Mouse (Mus musculus) intestine, embryonic 14.5 days (tissue): ENCODE measurements around the gene Clip4. TPM values are rescaled to one million over a fixed set of nuclear protein-coding genes. Genes with fewer than 3 reads are reported as not detected.

Source experiments
- ATAC-seq: fragments of 200-750 bp; cut with Nextera tagmentation; replicated peaks from 2 replicates; pipeline ENCODE4 v1.8.0; 2017; ENCODE audit warnings: low read depth, moderate number of reproducible peaks, moderate TSS enrichment, moderate library complexity; ENCODE audit not compliant: low FRiP score, low TSS enrichment
- DNase-seq: peaks from one replicate; pipeline ENCODE4 v3.0.0-alpha.2; 2018; ENCODE audit warnings: low spot score
- H3K27ac ChIP-seq: fragments of 300-500 bp; sonication (generic); 2 replicates; pipeline ENCODE4 v1.5.1; 2014; ENCODE audit warnings: low read depth, mild to moderate bottlenecking, control low read depth
- H3K27me3 ChIP-seq: fragments of 300-500 bp; sonication (generic); replicated peaks from 2 replicates; pipeline ENCODE4 v1.6.1; 2014; ENCODE audit warnings: low read length, control low read depth; ENCODE audit not compliant: control insufficient read depth, insufficient read depth
- H3K36me3 ChIP-seq: fragments of 300-500 bp; sonication (generic); 2 replicates; pipeline ENCODE4 v1.6.1; 2014; ENCODE audit warnings: low read length, control low read depth; ENCODE audit not compliant: control insufficient read depth, insufficient read depth
- H3K4me1 ChIP-seq: fragments of 300-500 bp; sonication (generic); replicated peaks from 2 replicates; pipeline ENCODE4 v1.6.1; 2014; ENCODE audit warnings: low read length, control low read depth, mixed read lengths; ENCODE audit not compliant: control insufficient read depth, insufficient read depth
- H3K4me2 ChIP-seq: fragments of 300-500 bp; sonication (generic); 2 replicates; pipeline ENCODE4 v1.6.1; 2014; ENCODE audit warnings: low read length
- H3K4me3 ChIP-seq: fragments of 300-500 bp; sonication (generic); 2 replicates; pipeline ENCODE4 v1.5.1; 2014; ENCODE audit warnings: low read depth, low read length, control low read depth, mixed read lengths
- H3K9ac ChIP-seq: fragments of 300-500 bp; sonication (generic); 2 replicates; pipeline ENCODE4 v1.6.1; 2014; ENCODE audit warnings: mild to moderate bottlenecking, low read length
- H3K9me3 ChIP-seq: fragments of 300-500 bp; sonication (generic); 2 replicates; pipeline ENCODE4 v1.6.1; 2016; ENCODE audit warnings: low read length, control low read depth; ENCODE audit not compliant: control insufficient read depth
- WGBS: fragments of 180-500 bp; shearing (Covaris S2); extraction: QIAGEN DNeasy Blood & Tissue Kit; methylation state at CpG from one replicate; pipeline ENCODE4 v1.1.7; 2014; 5-methylcytosine and 5-hydroxymethylcytosine counted together
- polyA plus RNA-seq: library from polyadenylated mRNA; unstranded; fragments of >200 nt; fragmentation: Nextera tagmentation; extraction: Ambion mirVana; gene quantifications from 2 replicates; pipeline ENCODE4 v1.2.1, GENCODE M21; 2014

Gene Clip4
- polyA plus RNA-seq, 1 experiment from 2014 or later: 5.1 TPM

- ATAC-seq: no peak
- Histone ChIP-seq H3K4me3 (no peak overlapping the region), H3K9ac (no peak overlapping the region), H3K27me3 (no peaks in the 10 kb centered on the region), H3K4me1 (no peaks in the 10 kb centered on the region), H3K4me2 (no peak overlapping the region), H3K36me3 (no peaks in the 10 kb centered on the region), H3K27ac (no peak overlapping the region), H3K9me3 (no peaks in the 10 kb centered on the region)
- no peak for DNase-seq
- 72% methylated on average over 9 of the region's 9 CpGs for WGBS
Observed at GRCm38 (mm10) chr17:71749616-71750168, 18.6 kb upstream of the Clip4 start.

GRCm38 (mm10) chr17:71752831-71753230 lies 15.4 kb upstream of the Clip4 start, which contains the start of gene Pcare:
Pcare (minus strand) TSS chr17:71752894.
- 75% methylated on average over 10 of the region's 10 CpGs for WGBS
- no peak within 1 kb of the TSS for H3K4me2 ChIP-seq
- H3K9ac ChIP-seq: no peak within 1 kb of the TSS
- H3K4me1 ChIP-seq: no peaks in the 10 kb centered on the region
- H3K27me3 ChIP-seq: no peaks in the 10 kb centered on the region
- DNase-seq (no peak), ATAC-seq (no peak)
- H3K4me3 ChIP-seq: no peak within 1 kb of the TSS
- no peaks in the 10 kb centered on the region for H3K9me3 ChIP-seq
- no peak within 1 kb of the TSS for H3K27ac ChIP-seq
- no peaks in the 10 kb centered on the region for H3K36me3 ChIP-seq

GRCm38 (mm10) chr17:71760536-71760935 lies 7.7 kb upstream of the Clip4 start:
- Histone ChIP-seq H3K4me1 (no peaks in the 10 kb centered on the region), H3K4me3 (no peak overlapping the region), H3K9ac (no peak overlapping the region), H3K27ac (no peak overlapping the region), H3K4me2 (no peak overlapping the region), H3K27me3 (no peaks in the 10 kb centered on the region), H3K36me3 (no peaks in the 10 kb centered on the region), H3K9me3 (no peaks in the 10 kb centered on the region)
- WGBS: 89% methylated on average over 7 of the region's 7 CpGs
- DNase-seq: no peak
- ATAC-seq: no peak

GRCm38 (mm10) chr17:71769564-71769963 lies 1.3 kb downstream of the Clip4 start:
- H3K9me3 ChIP-seq: no peaks in the 10 kb centered on the region
- no peak overlapping the region for H3K4me2 ChIP-seq
- H3K27ac ChIP-seq: no peak overlapping the region
- 57% methylated on average over 6 of the region's 6 CpGs for WGBS
- H3K9ac ChIP-seq: no peak overlapping the region
- DNase-seq (no peak), ATAC-seq (no peak)
- no peak overlapping the region for H3K4me3 ChIP-seq
- H3K27me3 ChIP-seq: no peaks in the 10 kb centered on the region
- H3K36me3 ChIP-seq: no peaks in the 10 kb centered on the region
- H3K4me1 ChIP-seq: no peaks in the 10 kb centered on the region

DNA sequence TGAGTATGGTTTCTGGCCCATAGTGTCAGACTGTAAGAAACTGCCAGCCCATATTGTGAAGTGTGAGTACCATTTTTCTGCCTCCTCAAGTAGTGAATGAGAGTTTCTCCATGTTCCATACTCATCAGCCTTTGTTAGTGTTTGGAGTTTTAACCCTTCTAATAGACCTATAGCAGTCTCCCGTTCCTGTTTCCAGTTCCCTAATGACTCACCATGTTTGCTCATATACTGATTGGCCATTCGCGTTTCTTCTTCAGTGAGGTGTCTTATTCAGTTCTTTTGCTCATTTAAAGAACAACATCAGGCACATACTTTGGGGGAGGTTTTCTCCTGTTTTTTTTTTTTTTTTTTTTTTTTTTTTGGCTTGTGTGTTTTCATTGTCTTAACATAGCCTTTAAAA lies 2.4 kb downstream of the Clip4 start:
- H3K9ac ChIP-seq: no peak overlapping the region
- H3K4me1 ChIP-seq: no peaks in the 10 kb centered on the region
- no peak overlapping the region for H3K4me2 ChIP-seq
- H3K27me3 ChIP-seq: no peaks in the 10 kb centered on the region
- no peak for DNase-seq
- no peaks in the 10 kb centered on the region for H3K36me3 ChIP-seq
- no peak overlapping the region for H3K27ac ChIP-seq
- ATAC-seq: no peak
- 89% methylated on average over 3 of the region's 3 CpGs for WGBS
- no peaks in the 10 kb centered on the region for H3K9me3 ChIP-seq
- H3K4me3 ChIP-seq: no peak overlapping the region

GRCm38 (mm10) chr17:71774173-71774572 lies 5.9 kb downstream of the Clip4 start:
- Histone ChIP-seq H3K4me1 (no peaks in the 10 kb centered on the region), H3K4me3 (no peak overlapping the region), H3K4me2 (no peak overlapping the region), H3K9ac (no peak overlapping the region), H3K9me3 (0 out of 2 replicates have a peak, but pooled peaks cover 9% of the 10 kb centered on the region), H3K36me3 (no peaks in the 10 kb centered on the region), H3K27me3 (no peaks in the 10 kb centered on the region), H3K27ac (no peak overlapping the region)
- 76% methylated on average over 4 of the region's 4 CpGs for WGBS
- DNase-seq (no peak), ATAC-seq (no peak)

- no peak for ATAC-seq
- Histone ChIP-seq H3K4me3 (no peak overlapping the region), H3K27ac (no peak overlapping the region), H3K27me3 (0 out of 2 replicates have a peak, but pooled peaks cover under 1% of the 10 kb centered on the region), H3K4me1 (no peaks in the 10 kb centered on the region), H3K9ac (no peak overlapping the region), H3K4me2 (no peak overlapping the region), H3K9me3 (0 out of 2 replicates have a peak, but pooled peaks cover 9% of the 10 kb centered on the region), H3K36me3 (no peaks in the 10 kb centered on the region)
- DNase-seq: no peak
- WGBS: 79% methylated on average over 4 of the region's 4 CpGs
Observed at GRCm38 (mm10) chr17:71775279-71775678, 7.0 kb downstream of the Clip4 start.

DNA sequence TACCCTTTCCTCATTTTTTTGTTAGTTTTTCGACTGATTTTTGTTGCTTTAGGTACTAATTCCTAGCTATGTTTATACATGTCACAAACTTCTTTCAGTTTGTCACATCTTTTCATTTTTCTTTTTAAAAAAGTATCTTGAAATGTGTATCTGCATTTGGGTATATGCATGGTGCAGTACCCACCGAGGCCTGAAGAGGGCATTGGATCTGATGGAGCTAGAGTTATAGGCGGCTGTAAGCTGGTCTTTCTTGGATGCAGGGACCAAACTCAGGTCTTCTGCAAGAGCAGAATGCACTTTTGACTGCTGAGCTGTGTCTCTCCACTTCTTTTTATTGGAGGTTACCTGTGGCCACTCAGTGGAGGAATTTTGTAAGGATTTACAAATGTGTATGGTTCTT lies 10.4 kb downstream of the Clip4 start:
- Histone ChIP-seq H3K9ac (no peak overlapping the region), H3K9me3 (0 out of 2 replicates have a peak, but pooled peaks cover 9% of the 10 kb centered on the region), H3K36me3 (no peaks in the 10 kb centered on the region), H3K4me1 (peaks cover 9% of the 10 kb centered on the region), H3K4me2 (no peak overlapping the region), H3K27ac (no peak overlapping the region), H3K4me3 (no peak overlapping the region), H3K27me3 (peaks cover 26% of the 10 kb centered on the region; the same call in 1 of the 2 replicates)
- no peak for ATAC-seq
- no peak for DNase-seq
- 74% methylated on average over 3 of the region's 3 CpGs for WGBS

DNA sequence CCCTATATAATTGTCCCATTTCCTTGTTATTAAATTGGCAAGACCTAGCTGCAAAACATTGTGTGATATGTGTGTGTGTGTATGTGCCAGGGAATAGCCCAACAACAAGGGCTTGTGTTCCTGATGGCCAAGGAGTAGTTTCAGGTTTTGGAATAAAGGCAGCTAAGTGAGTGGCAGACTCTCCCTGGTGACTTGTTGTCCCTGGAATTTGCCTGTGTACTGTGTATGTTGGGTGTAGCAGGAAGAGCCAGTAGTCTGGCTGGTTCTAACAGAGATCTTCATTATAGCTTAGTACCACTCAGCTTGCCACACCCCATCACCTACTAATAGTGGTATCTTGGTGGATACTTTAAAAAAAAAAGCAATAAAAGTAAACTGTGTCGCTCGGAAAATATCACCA lies 12.2 kb downstream of the Clip4 start:
- no peak overlapping the region for H3K27ac ChIP-seq
- peaks cover 10% of the 10 kb centered on the region for H3K4me1 ChIP-seq
- no peaks in the 10 kb centered on the region for H3K36me3 ChIP-seq
- no peak overlapping the region for H3K4me2 ChIP-seq
- ATAC-seq (no peak), DNase-seq (no peak)
- peaks cover 26% of the 10 kb centered on the region; the same call in 1 of the 2 replicates for H3K27me3 ChIP-seq
- H3K9ac ChIP-seq: no peak overlapping the region
- no peak overlapping the region for H3K4me3 ChIP-seq
- WGBS: 87% methylated on average over 2 of the region's 2 CpGs
- 0 out of 2 replicates have a peak, but pooled peaks cover 9% of the 10 kb centered on the region for H3K9me3 ChIP-seq
